Mouse (Mus musculus) Muller cell, postnatal 12 days (primary cell): ENCODE measurements around the gene Col4a3bp.
A peak's percentile ranks its signal among the peaks of the same experiment; 100 is the strongest.
"Not testable (repeated sequence)": the region's sequence is repeated elsewhere in the genome, so short reads cannot be mapped to it uniquely, and the experiment has no call there.

Experiments
- DNase-seq: peaks from one replicate; pipeline ENCODE4 v3.0.0-alpha.2; 2015; ENCODE audit errors: inconsistent ontology term

Gene Col4a3bp

DNA sequence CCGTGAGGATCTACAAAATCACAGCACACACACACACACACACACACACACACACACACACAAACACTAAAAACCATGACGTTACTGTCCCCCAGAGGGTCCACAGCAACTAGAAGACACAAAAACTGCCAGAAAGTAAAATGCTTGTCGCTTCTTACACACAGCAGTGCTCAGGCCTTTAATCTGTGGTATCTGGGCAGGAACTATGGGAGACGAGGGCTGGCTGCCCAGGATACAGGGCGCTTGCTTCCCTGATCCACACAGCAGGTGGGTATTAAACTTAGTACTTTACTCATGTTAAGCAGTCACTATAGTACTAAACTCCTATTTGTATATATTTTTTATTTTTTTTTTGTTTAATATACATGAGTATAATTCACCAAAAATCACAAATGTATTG lies 103.4 kb downstream of the Col4a3bp start:
- no peak for DNase-seq

DNA sequence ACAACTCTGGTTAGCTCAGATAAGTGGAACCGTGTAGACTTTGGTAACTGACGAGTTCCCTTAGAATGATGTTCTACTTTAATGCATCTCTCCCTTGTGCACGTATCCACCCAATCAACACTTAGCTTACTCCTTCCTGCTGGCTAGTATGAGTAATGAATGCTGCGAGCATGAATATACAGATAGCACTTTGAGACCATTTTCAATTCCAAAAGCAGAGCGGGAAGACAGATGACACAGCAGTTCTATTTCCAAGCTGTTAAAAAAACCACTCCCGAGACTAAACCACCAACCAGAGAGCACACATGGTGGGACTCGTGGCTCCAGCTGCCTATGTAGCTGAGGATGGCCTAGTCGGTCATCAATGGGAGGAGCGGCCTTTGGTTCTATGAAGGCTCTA lies 110.6 kb downstream of the Col4a3bp start:
- DNase-seq: no peak

- no peak for DNase-seq
Measured at GRCm38 (mm10) chr13:96656673-96657072, 114.3 kb downstream of the Col4a3bp start.

DNA sequence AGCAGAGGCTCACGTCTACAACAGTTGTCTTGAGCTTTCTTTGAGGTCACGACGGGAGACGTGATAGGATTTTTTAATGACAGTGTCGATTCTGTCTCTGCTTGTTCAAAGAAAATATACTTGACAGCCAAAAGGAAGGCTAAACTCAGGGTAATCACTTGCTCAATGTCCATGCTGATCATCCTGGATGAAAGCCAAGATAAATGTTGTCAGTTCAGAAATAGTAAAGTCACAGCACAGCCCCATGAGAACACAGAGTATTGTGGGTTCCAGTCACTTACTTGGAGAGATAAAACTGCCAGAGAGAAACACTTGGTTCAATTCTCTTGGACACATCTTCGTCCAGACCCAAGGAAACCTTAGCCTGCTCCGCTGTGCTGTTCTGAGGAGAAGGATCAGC lies 116.5 kb downstream of the Col4a3bp start:
- no peak for DNase-seq

DNA sequence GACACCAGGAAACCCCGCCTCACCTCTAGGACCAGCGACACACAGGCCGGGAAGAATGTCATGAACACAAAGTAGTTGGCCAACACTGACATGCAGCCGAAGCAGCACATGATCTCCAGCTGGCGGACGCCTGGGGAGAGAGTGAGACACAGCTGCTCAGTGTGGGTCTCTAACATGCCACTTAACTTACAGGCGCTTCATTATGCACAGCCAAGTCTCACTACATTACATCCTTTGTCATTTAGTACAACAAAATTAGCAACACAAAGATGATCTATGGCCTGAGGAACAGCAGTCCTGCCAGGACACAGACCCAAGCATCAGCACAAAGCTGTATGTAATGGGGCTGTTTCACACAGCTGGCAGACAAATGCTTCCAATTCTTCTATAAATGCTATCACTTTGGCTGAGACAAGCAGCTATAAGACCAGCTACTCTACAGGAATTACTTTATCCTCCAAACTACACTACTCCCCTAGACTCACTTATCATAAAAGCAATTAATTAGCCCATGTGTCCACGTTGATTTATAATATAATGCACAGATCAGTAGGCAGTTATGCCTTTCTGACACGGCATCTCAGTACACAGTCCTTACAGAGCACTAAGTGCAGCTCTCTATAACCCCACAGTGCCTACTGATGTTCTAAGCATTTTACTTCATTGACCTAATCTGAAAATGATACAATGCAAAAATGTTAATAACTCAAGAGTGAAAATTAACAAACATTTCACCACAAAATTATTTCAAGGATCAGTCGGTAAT lies 117.9 kb downstream of the Col4a3bp start:
- DNase-seq: no peak

- DNase-seq: not testable (repeated sequence)
Measured at GRCm38 (mm10) chr13:96663120-96663519, 120.7 kb downstream of the Col4a3bp start.

DNA sequence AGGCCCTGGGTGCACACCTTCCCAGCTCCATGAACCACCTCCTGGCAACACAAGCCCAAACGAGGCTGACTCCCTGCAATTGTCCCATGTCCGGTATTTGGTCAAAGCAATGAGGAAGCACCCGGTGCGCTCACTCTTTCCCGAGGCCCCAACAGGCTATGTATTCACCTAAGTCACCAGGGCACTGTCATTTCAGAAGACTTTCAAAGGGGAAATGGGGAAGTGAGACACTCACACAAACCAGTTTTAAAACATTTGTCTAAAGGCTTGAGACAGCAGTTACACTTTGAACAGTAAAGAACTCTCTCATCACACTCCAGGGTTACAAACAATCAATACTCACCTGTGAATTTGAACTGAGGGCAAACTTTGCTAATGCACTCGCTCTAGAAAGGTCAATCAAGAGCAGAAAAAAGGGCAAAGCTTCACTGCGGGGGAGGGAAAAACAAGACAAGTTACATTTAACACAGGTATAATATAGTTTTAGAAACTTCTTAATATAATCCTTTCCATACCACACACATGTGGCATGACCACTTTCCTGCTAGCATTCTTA lies 122.1 kb downstream of the Col4a3bp start:
- DNase-seq: no peak

DNA sequence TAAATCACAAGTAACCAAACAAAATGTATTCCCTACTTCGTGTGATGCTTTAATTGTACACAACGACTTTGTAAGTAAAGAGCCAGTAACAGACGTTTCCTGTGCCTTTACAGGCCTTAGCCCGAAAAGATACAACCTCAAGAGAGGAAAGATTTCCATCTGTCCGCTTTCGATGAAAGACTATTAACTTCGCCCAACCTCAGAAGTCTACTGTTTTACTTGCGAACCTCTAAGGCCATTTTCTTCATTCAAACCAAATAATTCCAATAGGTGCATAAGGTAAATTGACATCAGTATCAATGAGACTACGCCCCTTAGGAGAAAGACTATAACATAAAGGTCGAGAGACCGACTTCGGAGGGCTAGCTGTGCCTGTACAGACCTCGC lies 127.6 kb downstream of the Col4a3bp start:
- no peak for DNase-seq

DNA sequence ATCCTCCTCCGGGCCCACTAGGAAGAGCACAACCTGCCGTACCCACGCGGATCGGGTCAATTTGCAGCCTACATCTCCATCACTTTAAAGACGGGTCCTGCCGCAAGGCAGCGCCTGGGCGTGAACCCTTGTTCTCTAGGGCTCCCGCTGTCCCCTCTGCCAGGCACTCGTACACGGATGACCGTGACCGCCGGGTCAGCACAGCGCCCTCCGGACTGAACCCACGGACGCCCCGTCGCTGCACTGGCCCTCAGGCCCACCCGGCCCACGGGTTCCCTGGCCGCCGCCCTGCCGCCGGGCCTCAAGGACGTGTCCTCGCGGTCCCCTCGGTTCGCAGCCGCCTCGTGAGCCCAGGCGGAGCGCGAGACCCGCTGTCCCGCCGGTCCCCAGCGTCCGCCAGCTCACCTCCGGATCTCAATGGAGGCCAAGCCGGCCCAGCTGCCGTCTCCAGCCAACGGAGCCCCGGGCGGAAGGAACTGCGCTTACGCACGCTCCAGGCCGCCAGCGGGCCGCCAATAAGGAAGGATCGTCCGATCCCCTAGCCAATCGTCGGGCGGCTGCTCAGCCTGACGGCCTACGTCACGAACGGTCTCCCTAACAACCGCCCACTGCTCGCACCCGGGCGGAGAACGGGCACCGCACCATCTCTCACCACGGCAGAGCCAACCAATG lies 128.1 kb downstream of the Col4a3bp start, which contains the start of gene Hmgcr:
TSS of gene Hmgcr (minus strand) at position 531 of the 672 bp plus-strand sequence.
- DNase-seq: peak; percentile 99

DNA sequence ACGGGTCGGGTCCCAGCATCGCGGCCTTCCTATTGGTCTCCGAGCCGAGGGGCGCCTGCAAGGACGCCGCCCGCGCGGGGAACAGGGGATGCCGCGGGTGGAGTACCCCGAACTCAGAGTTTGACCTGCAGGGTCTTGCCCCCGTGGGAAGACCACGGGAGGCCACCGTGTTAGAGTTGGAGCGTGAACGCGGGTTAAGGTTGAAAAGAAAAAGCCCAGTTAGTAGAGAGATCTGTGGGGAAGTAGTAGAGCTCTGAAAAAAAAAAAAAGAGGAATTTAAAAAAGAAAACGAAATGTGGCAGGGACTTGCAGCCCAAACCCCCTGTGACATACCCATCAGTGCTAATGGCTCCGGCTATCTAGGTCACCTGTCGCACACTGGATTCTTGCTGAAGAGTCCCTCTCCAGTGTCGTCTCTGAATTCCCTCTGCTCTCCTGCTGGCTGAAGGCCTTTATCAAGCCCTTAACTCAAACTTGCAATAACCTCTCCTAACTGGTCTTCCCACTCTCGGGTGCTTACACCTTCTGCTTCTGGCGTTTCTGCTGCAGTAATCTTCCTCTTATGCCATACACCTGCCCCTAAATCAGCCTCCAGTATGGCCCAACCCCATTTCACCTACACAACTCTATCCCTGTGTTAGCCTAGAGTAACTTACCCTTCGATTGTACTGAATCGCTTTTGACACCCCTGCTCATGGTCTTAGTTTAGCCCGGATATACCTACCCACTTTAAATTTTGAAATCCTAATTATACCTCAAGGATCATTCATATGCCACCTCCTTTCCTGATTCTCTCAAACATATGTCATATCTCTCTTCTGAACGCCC lies 128.9 kb downstream of the Col4a3bp start:
- no peak for DNase-seq

GRCm38 (mm10) chr13:96671906-96672234 lies 129.5 kb downstream of the Col4a3bp start:
- no peak for DNase-seq

DNA sequence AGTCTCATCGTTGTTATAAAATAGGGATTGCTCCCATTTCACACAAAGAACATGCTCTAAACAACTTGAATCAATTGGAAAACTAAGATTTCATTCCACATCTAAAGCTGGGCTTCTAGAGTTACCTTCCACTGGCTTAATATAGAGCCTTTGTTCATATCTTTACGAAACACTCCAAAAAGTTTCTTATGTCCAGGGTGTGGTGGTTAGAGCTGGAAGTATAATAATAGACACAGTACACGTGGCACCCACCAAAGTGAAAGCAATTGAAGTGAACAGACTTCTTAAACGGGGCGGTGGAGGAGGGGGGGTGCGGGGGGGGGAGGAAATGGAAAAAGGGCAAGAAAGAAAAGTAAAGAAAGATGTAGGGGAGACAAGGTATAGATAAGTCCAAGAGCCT lies 129.9 kb downstream of the Col4a3bp start:
- no peak for DNase-seq

DNA sequence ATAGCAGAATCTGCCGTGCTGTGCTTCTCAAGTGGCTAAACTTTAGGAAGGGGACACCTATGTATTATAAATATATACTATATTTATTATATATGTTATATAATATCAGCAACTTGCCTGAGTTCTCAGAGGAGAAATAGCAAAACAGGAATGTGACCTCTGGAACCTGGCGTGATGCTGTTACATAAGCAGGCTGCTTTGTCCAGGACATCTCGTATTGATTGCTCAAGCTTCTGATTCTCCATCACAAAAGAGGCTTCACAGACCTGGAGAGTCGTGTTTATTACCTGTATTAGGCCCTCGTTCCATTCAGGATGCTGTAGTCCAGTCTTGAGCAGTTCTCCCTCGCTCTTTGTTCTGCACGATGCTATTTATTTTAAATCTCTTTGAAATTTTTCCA lies 131.4 kb downstream of the Col4a3bp start:
- DNase-seq: no peak

- DNase-seq: no peak
Measured at GRCm38 (mm10) chr13:96675756-96676155, 133.3 kb downstream of the Col4a3bp start.

- no peak for DNase-seq
Measured at GRCm38 (mm10) chr13:96677071-96677470, 134.7 kb downstream of the Col4a3bp start.

GRCm38 (mm10) chr13:96678616-96679015 lies 136.2 kb downstream of the Col4a3bp start:
- DNase-seq: no peak

GRCm38 (mm10) chr13:96680163-96681087 lies 138.0 kb downstream of the Col4a3bp start:
- peak; percentile 81 for DNase-seq

GRCm38 (mm10) chr13:96681088-96681620 lies 138.7 kb downstream of the Col4a3bp start:
- peak; percentile 57 for DNase-seq

GRCm38 (mm10) chr13:96684779-96685178 lies 142.4 kb downstream of the Col4a3bp start:
- no peak for DNase-seq

DNA sequence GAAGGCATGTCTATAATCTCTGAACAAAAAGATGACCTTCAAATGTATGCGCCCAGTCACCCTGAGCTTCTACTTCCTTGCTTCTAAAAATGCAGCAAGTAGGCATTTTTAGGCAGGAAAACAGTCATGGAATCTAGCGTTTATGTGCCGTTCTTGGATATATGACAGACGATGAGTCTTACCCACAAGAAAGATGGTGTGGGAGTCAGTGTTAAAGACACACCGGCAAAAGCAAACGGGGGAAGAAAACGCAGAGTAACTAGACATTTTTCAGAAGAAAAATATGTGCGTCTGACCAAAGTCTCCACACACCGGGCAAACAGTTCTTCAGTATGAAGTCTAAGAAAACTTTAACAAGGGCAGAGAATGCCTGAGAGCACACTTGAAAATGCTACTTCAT lies 144.8 kb downstream of the Col4a3bp start:
- no peak for DNase-seq
